Mouse (Mus musculus) thymus, postnatal 4 days (tissue): ENCODE results near the gene Cd151.
A peak's percentile ranks its signal among the peaks of the same experiment; 100 is the strongest.

ENCODE experiments used
- DNase-seq: peaks from one replicate; pipeline ENCODE4 v3.0.0; 2021

The Cd151 gene

GRCm38 (mm10) chr7:141458661-141459060, 8.5 kb upstream of the Cd151 start:
- DNase-seq = no peak

DNA sequence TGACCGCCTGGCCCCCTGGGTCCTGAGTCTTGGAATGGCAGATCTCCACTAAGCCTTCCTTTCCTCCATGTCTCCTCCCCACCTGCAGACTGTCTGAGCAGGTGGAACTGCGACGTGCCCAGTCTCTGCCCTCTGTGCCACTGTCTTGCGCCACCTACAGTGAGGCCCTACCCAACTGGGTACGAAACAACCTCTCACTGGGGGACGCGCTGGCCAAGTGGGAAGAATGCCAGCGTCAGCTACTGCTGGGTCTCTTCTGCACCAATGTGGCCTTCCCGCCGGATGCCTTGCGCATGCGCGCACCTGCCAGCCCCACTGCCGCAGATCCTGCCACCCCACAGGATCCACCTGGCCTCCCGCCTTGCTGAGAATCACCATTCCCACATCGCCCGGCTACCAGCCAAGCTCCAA, 7.9 kb upstream of the Cd151 start:
- DNase-seq = peak; percentile 18

- DNase-seq = no peak
Observed at GRCm38 (mm10) chr7:141460001-141460390, 7.2 kb upstream of the Cd151 start.

GRCm38 (mm10) chr7:141460391-141461113, 6.6 kb upstream of the Cd151 start, which contains the start of gene Cracr2b:
Gene Cracr2b, plus strand, starts transcription at chr7:141461094.
- DNase-seq = no peak

- peak; percentile 60 for DNase-seq
Observed at GRCm38 (mm10) chr7:141461521-141462332, 5.5 kb upstream of the Cd151 start.

DNA sequence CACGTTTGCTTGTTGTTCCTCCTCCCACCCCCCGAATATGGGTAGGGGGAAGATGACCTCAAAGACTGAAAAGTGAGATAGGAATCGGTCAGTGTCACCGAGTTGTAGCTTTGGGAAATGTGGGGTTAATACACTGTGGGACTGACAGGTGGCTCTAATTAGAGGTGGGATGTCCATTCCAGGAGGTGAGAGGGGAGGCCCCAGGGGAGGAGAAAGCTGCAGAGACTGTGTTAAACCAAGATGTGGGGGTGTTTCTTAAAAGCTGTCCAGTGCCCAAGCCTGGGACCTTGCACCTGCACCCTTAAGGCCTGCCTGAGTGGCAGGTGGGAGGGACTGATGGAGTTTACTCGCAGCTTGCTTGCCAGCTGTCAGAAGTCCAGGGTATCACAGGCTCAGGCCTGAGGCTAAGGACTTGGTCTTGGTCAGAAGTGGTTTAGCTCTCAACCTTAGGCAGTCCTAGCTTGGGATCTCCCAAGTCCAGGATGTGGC, 4.8 kb upstream of the Cd151 start:
- DNase-seq = no peak

DNA sequence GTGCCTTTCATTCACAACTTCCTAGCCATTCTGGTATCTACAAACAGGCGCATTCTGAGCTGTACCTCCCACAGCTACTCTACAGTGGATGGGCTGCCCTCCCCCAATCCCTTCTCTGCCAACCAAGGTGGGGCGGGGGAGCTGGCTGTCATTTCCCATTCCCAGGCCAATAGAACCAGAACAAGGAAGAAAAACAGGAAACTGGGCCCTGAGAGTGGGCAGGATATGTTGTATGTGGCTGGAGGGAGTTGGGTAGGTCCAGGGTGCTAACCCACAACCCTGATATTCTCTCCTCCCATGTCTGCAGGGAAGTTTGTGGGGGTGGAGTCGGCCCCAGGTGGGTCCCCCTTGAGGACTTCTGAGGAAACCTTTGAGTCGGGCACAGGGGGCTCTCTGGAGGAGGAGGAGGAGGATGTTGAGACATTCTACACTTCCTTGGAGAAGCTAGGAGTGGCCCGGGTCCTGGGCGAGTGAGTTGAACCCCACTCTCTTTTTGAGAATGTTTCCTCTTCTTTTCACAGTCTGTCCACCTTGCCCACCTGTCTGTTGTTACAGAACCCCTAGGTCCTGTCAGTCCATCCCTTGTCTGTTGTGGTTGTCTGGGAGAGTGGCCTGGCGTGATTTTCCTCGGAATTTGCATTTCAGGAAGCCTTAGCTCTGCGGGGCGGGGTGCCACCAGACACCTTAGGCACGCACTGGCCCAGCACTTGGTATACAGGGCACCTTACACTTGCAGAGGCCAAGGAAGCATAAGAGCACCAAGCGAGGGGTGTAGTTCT, 3.2 kb upstream of the Cd151 start:
- no peak for DNase-seq

DNA sequence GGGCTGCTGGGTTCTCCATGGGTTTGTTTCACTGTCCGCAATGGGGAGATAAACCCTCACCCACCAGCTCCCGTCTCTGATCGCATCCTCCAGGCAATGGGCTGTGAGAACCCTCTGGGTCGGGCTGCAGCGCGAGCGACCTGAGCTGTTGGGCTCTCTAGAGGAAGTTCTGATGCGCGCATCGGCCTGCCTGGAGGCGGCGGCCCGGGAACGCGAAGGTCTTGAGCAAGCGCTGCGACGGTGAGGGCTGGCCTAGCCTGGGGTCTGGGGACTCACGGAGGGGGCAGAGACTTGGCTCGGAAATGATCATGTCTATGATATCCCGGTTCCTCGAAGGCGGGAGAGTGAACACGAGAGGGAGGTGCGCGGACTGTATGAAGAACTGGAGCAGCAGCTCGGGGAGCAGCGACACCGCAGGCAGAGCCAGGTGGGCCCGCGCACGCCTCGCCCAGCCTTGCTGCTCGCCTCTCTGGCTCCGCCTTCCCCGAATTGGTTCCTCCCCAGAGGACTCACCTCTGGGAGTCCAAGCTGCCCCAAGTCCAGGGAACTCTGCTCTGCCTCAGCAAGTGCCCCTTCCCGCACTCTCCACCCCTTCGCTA, 2.5 kb upstream of the Cd151 start:
- peak; percentile 76 for DNase-seq

DNA sequence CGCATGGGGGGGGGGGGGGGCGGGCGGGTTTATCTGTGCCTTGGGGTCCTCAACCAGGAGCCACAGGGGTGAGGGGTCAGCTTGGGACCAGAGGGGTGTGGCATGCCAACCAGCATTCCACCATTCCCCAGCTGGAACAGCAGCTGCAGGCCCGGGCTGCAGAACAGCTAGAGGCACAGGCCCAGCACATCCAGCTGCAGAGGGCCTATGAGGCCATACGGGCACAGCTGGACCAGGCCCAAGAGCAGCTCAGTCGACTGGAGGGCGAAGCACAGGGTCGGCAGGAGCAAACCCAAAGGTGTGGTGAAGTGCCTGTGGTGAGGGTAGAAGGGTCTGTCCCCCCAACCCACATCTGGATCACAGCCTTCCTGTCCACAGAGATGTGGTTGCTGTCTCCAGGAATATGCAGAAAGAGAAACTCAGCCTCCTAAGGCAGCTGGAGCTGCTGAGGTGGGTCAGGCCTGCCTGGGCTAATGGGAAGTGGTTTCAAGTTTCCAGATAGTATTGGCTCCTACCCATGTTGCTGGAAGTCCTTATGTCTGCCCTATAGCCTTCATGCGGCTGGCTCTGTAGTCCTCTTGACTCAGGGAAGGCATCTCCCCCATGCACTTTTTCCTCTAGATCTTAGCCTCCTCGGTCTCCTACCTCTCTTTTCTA, 1.7 kb upstream of the Cd151 start:
- peak; percentile 21 for DNase-seq

- DNase-seq = no peak
Observed at GRCm38 (mm10) chr7:141466045-141466394, 1.2 kb upstream of the Cd151 start.

DNA sequence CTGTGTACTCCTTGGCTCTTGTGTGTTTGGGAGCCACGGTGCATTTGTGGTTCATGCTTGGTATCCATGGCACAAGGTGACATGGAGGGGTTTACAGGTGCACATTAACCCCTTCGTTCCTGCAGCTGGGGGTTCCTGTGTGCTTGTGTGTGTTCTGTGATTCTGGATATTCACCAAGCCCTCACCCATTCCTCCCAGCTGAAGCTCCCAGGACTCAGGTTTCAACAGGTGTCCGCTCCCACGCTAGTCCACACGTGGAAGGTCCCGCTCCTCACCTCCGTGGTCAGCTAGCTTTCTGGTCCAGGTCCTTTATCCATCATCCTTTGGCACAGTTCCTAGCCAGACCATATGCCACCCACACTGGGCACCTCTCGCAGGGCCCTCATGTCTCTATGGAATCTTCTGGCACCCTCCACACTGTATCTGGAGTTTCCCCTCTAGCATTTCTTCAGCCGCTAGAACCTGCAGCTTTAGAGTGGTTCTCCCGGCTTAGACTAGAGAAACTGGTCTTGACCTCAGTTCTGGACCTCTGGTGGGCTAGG, 514 bp upstream of the Cd151 start:
- no peak for DNase-seq

- DNase-seq = no peak
Observed at GRCm38 (mm10) chr7:141468164-141468521, 951 bp downstream of the Cd151 start.

DNA sequence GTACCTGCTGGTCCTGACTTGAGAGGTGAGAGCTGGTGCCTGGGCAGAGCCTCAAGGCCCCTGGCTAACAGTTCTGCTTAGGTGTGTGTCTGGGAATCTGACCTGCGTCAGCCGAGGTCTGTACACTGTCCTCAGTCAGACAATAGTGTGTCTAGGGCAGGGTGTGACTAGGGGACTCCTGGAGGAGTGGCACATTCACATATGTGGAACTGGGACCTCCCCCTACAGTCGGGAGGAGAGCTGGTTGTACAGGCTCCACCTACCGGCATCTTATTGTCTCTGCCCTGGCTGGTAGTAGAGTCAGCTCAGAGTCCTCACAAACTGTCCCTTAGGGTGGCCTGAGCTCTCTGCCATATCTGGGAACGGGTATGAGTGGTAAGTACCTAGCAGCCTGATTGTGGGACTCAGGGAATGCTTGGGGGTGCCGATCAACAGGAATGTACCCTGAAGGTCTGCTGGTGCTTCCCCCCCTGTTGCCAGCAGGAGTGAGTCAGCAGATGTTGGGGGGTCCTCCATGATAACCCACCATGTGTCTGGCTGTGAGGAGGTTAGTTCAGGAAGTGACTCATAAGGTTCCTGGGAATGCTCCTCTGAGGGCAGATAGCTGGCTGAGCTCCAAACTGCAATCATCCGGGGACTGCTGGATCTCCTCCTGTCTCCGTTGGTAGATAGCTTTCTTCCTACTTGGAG, 1.5 kb downstream of the Cd151 start:
- peak; percentile 66 for DNase-seq

DNA sequence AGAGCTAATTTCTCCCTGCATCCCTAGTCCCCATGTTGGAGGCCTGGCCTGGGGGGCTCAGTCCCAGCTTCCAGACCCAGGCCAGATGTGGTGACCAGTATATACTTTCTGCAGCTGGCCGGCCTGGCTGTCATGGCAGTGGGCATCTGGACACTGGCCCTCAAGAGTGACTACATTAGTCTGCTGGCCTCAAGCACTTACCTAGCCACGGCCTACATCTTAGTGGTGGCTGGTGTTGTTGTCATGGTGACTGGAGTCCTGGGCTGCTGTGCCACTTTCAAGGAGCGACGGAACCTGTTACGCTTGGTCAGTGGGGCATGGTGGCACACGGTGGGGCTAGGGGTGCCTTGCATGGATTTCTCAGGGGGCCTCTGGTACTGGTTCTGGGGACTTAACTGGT, 2.2 kb downstream of the Cd151 start:
- DNase-seq = no peak

DNA sequence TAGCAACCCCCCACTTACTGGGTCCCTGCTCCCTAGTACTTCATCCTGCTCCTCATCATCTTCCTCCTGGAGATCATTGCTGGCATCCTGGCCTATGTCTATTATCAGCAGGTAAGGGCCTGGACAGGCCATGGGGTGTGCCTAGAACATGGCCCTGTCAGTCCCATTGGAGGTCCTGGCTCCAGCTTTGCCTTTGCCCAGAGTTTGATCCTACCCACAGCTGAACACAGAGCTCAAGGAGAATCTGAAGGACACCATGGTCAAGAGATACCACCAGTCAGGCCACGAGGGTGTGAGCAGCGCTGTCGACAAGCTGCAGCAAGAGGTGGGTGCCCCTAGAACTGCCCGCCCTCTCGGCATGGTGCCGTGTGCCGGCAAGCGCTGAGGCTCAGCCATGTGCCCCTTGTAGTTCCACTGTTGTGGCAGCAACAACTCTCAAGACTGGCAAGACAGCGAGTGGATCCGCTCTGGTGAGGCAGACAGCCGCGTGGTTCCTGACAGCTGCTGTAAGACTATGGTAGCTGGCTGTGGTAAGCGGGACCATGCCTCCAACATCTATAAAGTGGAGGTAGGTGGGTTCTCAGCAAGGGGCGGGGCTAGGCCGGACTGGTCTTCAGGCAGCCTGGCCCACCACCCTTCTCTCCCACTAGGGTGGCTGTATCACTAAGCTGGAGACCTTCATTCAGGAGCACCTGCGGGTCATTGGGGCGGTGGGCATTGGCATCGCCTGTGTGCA, 2.9 kb downstream of the Cd151 start:
- no peak for DNase-seq

- DNase-seq = no peak
Observed at GRCm38 (mm10) chr7:141470637-141470944, 3.4 kb downstream of the Cd151 start.

- no peak for DNase-seq
Observed at GRCm38 (mm10) chr7:141471236-141471635, 4.0 kb downstream of the Cd151 start.

- no peak for DNase-seq
Observed at GRCm38 (mm10) chr7:141472226-141472625, 5.0 kb downstream of the Cd151 start.

- no peak for DNase-seq
Observed at GRCm38 (mm10) chr7:141472763-141473162, 5.6 kb downstream of the Cd151 start.

DNA sequence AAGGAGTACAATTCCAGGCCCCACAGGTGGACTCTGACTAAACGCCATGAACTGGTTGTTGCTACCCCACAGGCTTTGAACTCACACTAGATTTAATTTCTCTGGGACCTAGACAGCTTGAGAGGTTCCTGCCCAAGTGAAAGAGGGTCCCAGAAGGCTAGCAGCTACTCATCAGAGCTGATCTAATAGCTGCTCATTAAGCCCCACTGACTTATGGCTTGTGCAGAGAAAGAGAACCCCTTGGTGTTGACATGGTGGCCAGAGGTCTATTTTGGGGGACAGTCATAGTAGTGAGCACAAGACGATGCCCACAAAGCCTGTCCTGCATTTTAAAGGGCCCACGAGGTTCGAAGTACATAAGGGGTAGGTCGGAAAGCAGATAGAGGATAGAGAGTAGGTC, 7.0 kb downstream of the Cd151 start:
- no peak for DNase-seq
